Mouse (Mus musculus): ENCODE measurements around the gene Tuba1c. TPM values are rescaled to one million over a fixed set of nuclear protein-coding genes. Genes with fewer than 3 reads are reported as not detected.

Tuba1c gene
- total RNA-seq, 1 experiment, result 424 TPM

- no peak for DNase-seq (ENCODE audit: low read depth, low spot score)
- TF ChIP-seq CHD2 (IDR thresholded peaks at IDR 0.05; ENCODE audit: low read depth, low read length) (no peak), ZNF384 (IDR thresholded peaks at IDR 0.05; ENCODE audit: low read depth, low read length) (no peak), MAFK (IDR thresholded peaks at IDR 0.05; ENCODE audit: insufficient read depth, low read depth, low read length) (no peak), ZC3H11A (IDR thresholded peaks at IDR 0.05; ENCODE audit: borderline replicate concordance, low read depth, low read length) (no peak), HCFC1 (IDR thresholded peaks at IDR 0.05; ENCODE audit: borderline replicate concordance, insufficient read depth, low read length) (no peak)
- in situ Hi-C loops (cut with MboI; ENCODE audit: low sequenced_read_pairs in 2 of 2, unreplicated experiment in 2 of 2), result no loop called here
- Histone ChIP-seq H3K9me3 (ENCODE audit: control insufficient read depth, insufficient read depth, low read depth, low read length) (no peaks in the 10 kb centered on the region), H3K9ac (ENCODE audit: insufficient read depth, low read depth, low read length, poor library complexity, severe bottlenecking) (no peak overlapping the region), H3K4me3 (ENCODE audit: insufficient read depth in 1 of 2, low read depth in 1 of 2, low read length in 2 of 2, poor library complexity in 1 of 2, severe bottlenecking in 1 of 2) (no peak overlapping the region), H3K36me3 (ENCODE audit: control insufficient read depth, insufficient read depth, low read length, poor library complexity, severe bottlenecking) (no peaks in the 10 kb centered on the region), H3K27ac (ENCODE audit: insufficient read depth, low read depth, low read length, poor library complexity, severe bottlenecking) (no peak overlapping the region), H3K4me1 (ENCODE audit: control insufficient read depth in 2 of 2, insufficient read depth in 2 of 2, low read length in 2 of 2, poor library complexity in 1 of 2) (peaks cover 0 to 1% of the 10 kb centered on the region in 2 experiments; a peak in 2 of 4 replicates)
These were observed 18.8 kb upstream of the Tuba1c start for GRCm38 (mm10) chr15:99010896-99011295.

DNA sequence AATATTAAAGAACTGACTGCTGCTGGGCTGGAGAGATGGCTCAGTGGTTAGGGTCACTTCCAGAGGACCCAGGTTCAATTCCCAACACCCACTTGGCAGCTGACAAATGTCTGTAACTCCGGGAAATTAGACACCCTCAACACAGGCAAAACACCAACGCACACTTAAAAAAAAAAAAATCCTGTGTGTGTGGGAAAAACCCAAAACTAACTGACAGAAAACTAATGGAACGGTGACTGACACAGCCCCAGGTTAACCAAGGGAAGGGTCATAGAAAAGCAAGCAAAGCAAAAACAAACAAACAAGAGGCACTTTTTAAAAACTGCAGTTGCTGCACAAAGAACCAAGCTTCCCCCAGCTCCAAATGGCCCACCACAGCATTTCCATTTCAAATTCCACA is 17.7 kb upstream of the Tuba1c start:
- in situ Hi-C loops (cut with MboI; ENCODE audit: low sequenced_read_pairs in 2 of 2, unreplicated experiment in 2 of 2), result no loop called here
- H3K9ac ChIP-seq (ENCODE audit: insufficient read depth, low read depth, low read length, poor library complexity, severe bottlenecking), result no peak overlapping the region
- DNase-seq (ENCODE audit: low read depth, low spot score), result no peak

DNA sequence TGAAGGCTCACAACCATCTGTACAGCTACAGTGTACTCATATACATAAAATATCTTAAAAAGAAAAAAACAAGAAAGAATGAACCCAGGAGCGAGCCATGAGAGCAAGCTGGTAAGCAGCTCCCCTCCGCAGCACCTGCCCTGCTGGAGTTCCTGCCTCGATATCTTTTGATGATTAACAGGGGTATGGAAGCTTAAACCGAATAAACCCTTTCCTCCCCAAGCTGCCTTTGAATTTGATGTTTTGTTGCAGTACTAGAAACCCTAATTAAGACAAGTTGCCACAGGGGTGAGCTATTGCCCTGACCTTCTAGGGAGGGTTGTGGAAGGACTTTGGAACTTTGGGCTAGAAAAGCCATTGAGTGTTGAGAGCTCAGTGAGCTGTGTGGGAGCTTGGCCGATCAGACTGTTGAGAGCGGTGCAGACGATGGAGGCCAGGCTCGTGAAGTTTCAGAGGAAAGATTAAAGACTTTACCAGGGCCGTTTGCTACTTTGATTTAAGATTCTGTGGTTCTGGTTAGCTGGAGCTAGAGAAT is 15.1 kb upstream of the Tuba1c start:
- Histone ChIP-seq H3K27ac (ENCODE audit: insufficient read depth, low read depth, low read length, poor library complexity, severe bottlenecking) (no peak overlapping the region), H3K4me1 (ENCODE audit: control insufficient read depth in 2 of 2, insufficient read depth in 2 of 2, low read length in 2 of 2, poor library complexity in 1 of 2) (peaks cover 5 to 7% of the 10 kb centered on the region in 2 experiments; a peak in 3 of 4 replicates), H3K9me3 (ENCODE audit: control insufficient read depth, insufficient read depth, low read depth, low read length) (no peaks in the 10 kb centered on the region), H3K9ac (ENCODE audit: insufficient read depth, low read depth, low read length, poor library complexity, severe bottlenecking) (no peak overlapping the region), H3K36me3 (ENCODE audit: control insufficient read depth, insufficient read depth, low read length, poor library complexity, severe bottlenecking) (no peaks in the 10 kb centered on the region), H3K4me3 (ENCODE audit: insufficient read depth in 1 of 2, low read depth in 1 of 2, low read length in 2 of 2, poor library complexity in 1 of 2, severe bottlenecking in 1 of 2) (no peak overlapping the region)
- DNase-seq (ENCODE audit: low read depth, low spot score), result no peak
- in situ Hi-C loops (cut with MboI; ENCODE audit: low sequenced_read_pairs in 2 of 2, unreplicated experiment in 2 of 2), result no loop called here
- TF ChIP-seq CHD2 (IDR thresholded peaks at IDR 0.05; ENCODE audit: low read depth, low read length), result no peak
- no peak for TF ChIP-seq MAFK (IDR thresholded peaks at IDR 0.05; ENCODE audit: insufficient read depth, low read depth, low read length)
- no peak for TF ChIP-seq ZNF384 (IDR thresholded peaks at IDR 0.05; ENCODE audit: low read depth, low read length)
- no peak for TF ChIP-seq HCFC1 (IDR thresholded peaks at IDR 0.05; ENCODE audit: borderline replicate concordance, insufficient read depth, low read length)
- TF ChIP-seq ZC3H11A (IDR thresholded peaks at IDR 0.05; ENCODE audit: borderline replicate concordance, low read depth, low read length), result no peak

More for the DNA sequence above, 17.7 kb upstream of the Tuba1c start:
- Histone ChIP-seq H3K27ac (ENCODE audit: insufficient read depth, low read depth, low read length, poor library complexity, severe bottlenecking) (no peak overlapping the region), H3K4me3 (ENCODE audit: insufficient read depth in 1 of 2, low read depth in 1 of 2, low read length in 2 of 2, poor library complexity in 1 of 2, severe bottlenecking in 1 of 2) (no peak overlapping the region), H3K36me3 (ENCODE audit: control insufficient read depth, insufficient read depth, low read length, poor library complexity, severe bottlenecking) (no peaks in the 10 kb centered on the region), H3K4me1 (ENCODE audit: control insufficient read depth in 2 of 2, insufficient read depth in 2 of 2, low read length in 2 of 2, poor library complexity in 1 of 2) (peaks cover 0 to 1% of the 10 kb centered on the region in 2 experiments; a peak in 2 of 4 replicates), H3K9me3 (ENCODE audit: control insufficient read depth, insufficient read depth, low read depth, low read length) (no peaks in the 10 kb centered on the region)
- TF ChIP-seq CHD2 (IDR thresholded peaks at IDR 0.05; ENCODE audit: low read depth, low read length) (no peak), ZNF384 (IDR thresholded peaks at IDR 0.05; ENCODE audit: low read depth, low read length) (no peak), MAFK (IDR thresholded peaks at IDR 0.05; ENCODE audit: insufficient read depth, low read depth, low read length) (no peak), ZC3H11A (IDR thresholded peaks at IDR 0.05; ENCODE audit: borderline replicate concordance, low read depth, low read length) (no peak), HCFC1 (IDR thresholded peaks at IDR 0.05; ENCODE audit: borderline replicate concordance, insufficient read depth, low read length) (no peak)

- in situ Hi-C loops (cut with MboI; ENCODE audit: low sequenced_read_pairs in 2 of 2, unreplicated experiment in 2 of 2), result no loop called here
- no peaks in the 10 kb centered on the region for H3K9me3 ChIP-seq (ENCODE audit: control insufficient read depth, insufficient read depth, low read depth, low read length)
- H3K4me1 ChIP-seq (ENCODE audit: control insufficient read depth in 2 of 2, insufficient read depth in 2 of 2, low read length in 2 of 2, poor library complexity in 1 of 2), result peaks cover 5 to 7% of the 10 kb centered on the region in 2 experiments; a peak in 3 of 4 replicates
- no peaks in the 10 kb centered on the region for H3K36me3 ChIP-seq (ENCODE audit: control insufficient read depth, insufficient read depth, low read length, poor library complexity, severe bottlenecking)
- no peak for TF ChIP-seq ZNF384 (IDR thresholded peaks at IDR 0.05; ENCODE audit: low read depth, low read length)
- no peak for TF ChIP-seq MAFK (IDR thresholded peaks at IDR 0.05; ENCODE audit: insufficient read depth, low read depth, low read length)
- TF ChIP-seq HCFC1 (IDR thresholded peaks at IDR 0.05; ENCODE audit: borderline replicate concordance, insufficient read depth, low read length), result no peak
- TF ChIP-seq ZC3H11A (IDR thresholded peaks at IDR 0.05; ENCODE audit: borderline replicate concordance, low read depth, low read length), result no peak
- no peak for TF ChIP-seq CHD2 (IDR thresholded peaks at IDR 0.05; ENCODE audit: low read depth, low read length)
- peak overlapping the region; percentile 23 to 46; a peak in 3 of 4 replicates for H3K4me3 ChIP-seq (ENCODE audit: insufficient read depth in 1 of 2, low read depth in 1 of 2, low read length in 2 of 2, poor library complexity in 1 of 2, severe bottlenecking in 1 of 2)
- H3K9ac ChIP-seq (ENCODE audit: insufficient read depth, low read depth, low read length, poor library complexity, severe bottlenecking), result peak overlapping the region; percentile 43
- DNase-seq (ENCODE audit: low read depth, low spot score), result no peak
- peak overlapping the region; percentile 9 for H3K27ac ChIP-seq (ENCODE audit: insufficient read depth, low read depth, low read length, poor library complexity, severe bottlenecking)
These were observed 12.3 kb upstream of the Tuba1c start for GRCm38 (mm10) chr15:99017355-99017761.

All from ES-E14 (cell line).